Mouse (Mus musculus): ENCODE measurements around the gene Ndufs7.

GRCm38 (mm10) chr10:80199440-80200008, 49.4 kb upstream of the Ndufs7 start:
- TF ChIP-seq ZC3H11A (IDR thresholded peaks at IDR 0.05; ENCODE audit: borderline replicate concordance, low read depth, low read length) (peak; percentile 54; the same call in 1 of the 2 replicates), MAFK (IDR thresholded peaks at IDR 0.05; ENCODE audit: insufficient read depth, low read depth, low read length) (no peak), ZNF384 (IDR thresholded peaks at IDR 0.05; ENCODE audit: low read depth, low read length) (0 out of 2 replicates have a peak, but pooled peaks have one; percentile 44), HCFC1 (IDR thresholded peaks at IDR 0.05; ENCODE audit: borderline replicate concordance, insufficient read depth, low read length) (0 out of 2 replicates have a peak, but pooled peaks have one; percentile 32)
